Mouse (Mus musculus) cerebellum, adult 8-10 months (tissue): ENCODE measurements around the gene Atp13a4.

Source experiments
- DNase-seq: peaks from one replicate; pipeline ENCODE4 v3.0.0; 2022

Atp13a4 gene

GRCm38 (mm10) chr16:29544829-29545228, at the start of gene Atp13a4:
Gene Atp13a4, minus strand, starts transcription at chr16:29544864.
- no peak for DNase-seq

GRCm38 (mm10) chr16:29592171-29592570, 47.5 kb upstream of the Atp13a4 start:
- no peak for DNase-seq

- no peak for DNase-seq
Measured at GRCm38 (mm10) chr16:29579787-29580176, 35.1 kb upstream of the Atp13a4 start.

GRCm38 (mm10) chr16:29579167-29579786, 34.6 kb upstream of the Atp13a4 start, which contains the start of gene Opa1:
Gene Opa1, plus strand, starts transcription at chr16:29579334.
- DNase-seq, result peak; percentile 99

GRCm38 (mm10) chr16:29575620-29576019, 31.0 kb upstream of the Atp13a4 start:
- no peak for DNase-seq

- DNase-seq, result no peak
Measured at GRCm38 (mm10) chr16:29574013-29574412, 29.3 kb upstream of the Atp13a4 start.

GRCm38 (mm10) chr16:29560869-29561268, 16.2 kb upstream of the Atp13a4 start:
- peak; percentile 57 for DNase-seq

- no peak for DNase-seq
Measured at GRCm38 (mm10) chr16:29560454-29560853, 15.8 kb upstream of the Atp13a4 start.

- DNase-seq, result no peak
Measured at GRCm38 (mm10) chr16:29559667-29560066, 15.0 kb upstream of the Atp13a4 start.

GRCm38 (mm10) chr16:29541261-29541683, 3.4 kb downstream of the Atp13a4 start:
- no peak for DNase-seq

- DNase-seq, result no peak
Measured at GRCm38 (mm10) chr16:29539906-29540305, 4.8 kb downstream of the Atp13a4 start.

- no peak for DNase-seq
Measured at GRCm38 (mm10) chr16:29536411-29537204, 8.1 kb downstream of the Atp13a4 start.

GRCm38 (mm10) chr16:29535866-29536265, 8.8 kb downstream of the Atp13a4 start:
- DNase-seq, result no peak

- DNase-seq, result no peak
Measured at GRCm38 (mm10) chr16:29533641-29534040, 11.0 kb downstream of the Atp13a4 start.

GRCm38 (mm10) chr16:29527085-29527484, 17.6 kb downstream of the Atp13a4 start:
- no peak for DNase-seq

GRCm38 (mm10) chr16:29526585-29526984, 18.1 kb downstream of the Atp13a4 start:
- DNase-seq, result no peak

- DNase-seq, result peak; percentile 18
Measured at GRCm38 (mm10) chr16:29512495-29512894, 32.2 kb downstream of the Atp13a4 start.

- DNase-seq, result no peak
Measured at GRCm38 (mm10) chr16:29510743-29511142, 33.9 kb downstream of the Atp13a4 start.

- DNase-seq, result no peak
Measured at GRCm38 (mm10) chr16:29509881-29510280, 34.8 kb downstream of the Atp13a4 start.

- no peak for DNase-seq
Measured at GRCm38 (mm10) chr16:29504671-29505070, 40.0 kb downstream of the Atp13a4 start.

GRCm38 (mm10) chr16:29504198-29504597, 40.5 kb downstream of the Atp13a4 start:
- DNase-seq, result no peak

GRCm38 (mm10) chr16:29491031-29491430, 53.6 kb downstream of the Atp13a4 start:
- DNase-seq, result no peak

GRCm38 (mm10) chr16:29481439-29481838, 63.2 kb downstream of the Atp13a4 start:
- DNase-seq, result no peak

- no peak for DNase-seq
Measured at GRCm38 (mm10) chr16:29480396-29480795, 64.3 kb downstream of the Atp13a4 start.
